Mouse (Mus musculus): ENCODE measurements around the gene Ccdc85a. TPM values are rescaled to one million over a fixed set of nuclear protein-coding genes. Genes with fewer than 3 reads are reported as not detected.
"Not testable (repeated sequence)": the region's sequence is repeated elsewhere in the genome, so short reads cannot be mapped to it uniquely, and the experiment has no call there.

The Ccdc85a gene
- polyA plus RNA-seq, 1 experiment from 2014 or later, result 1.7 TPM

GRCm38 (mm10) chr11:28374636-28375035 is 209.5 kb downstream of the Ccdc85a start:
- H3K27ac ChIP-seq, result no peak overlapping the region
- no peaks in the 10 kb centered on the region for H3K27me3 ChIP-seq (ENCODE audit: insufficient read depth, low read length)
- no peaks in the 10 kb centered on the region for H3K36me3 ChIP-seq (ENCODE audit: insufficient read depth, low read length)
- H3K9ac ChIP-seq (ENCODE audit: low read depth, low read length), result no peak overlapping the region
- no peaks in the 10 kb centered on the region for H3K9me3 ChIP-seq (replicated peaks; ENCODE audit: low read length)
- no peak overlapping the region for H3K4me3 ChIP-seq (replicated peaks; ENCODE audit: low read depth, low read length)
- no peak for ATAC-seq (replicated peaks; ENCODE audit: low FRiP score, low read depth)
- H3K4me2 ChIP-seq (ENCODE audit: low read length), result no peak overlapping the region
- no peak for TF ChIP-seq CTCF (IDR thresholded peaks at IDR 0.05; ENCODE audit: low read depth)
- H3K4me1 ChIP-seq (replicated peaks; ENCODE audit: insufficient read depth, low read length), result no peaks in the 10 kb centered on the region
- no peak for DNase-seq (ENCODE audit: low spot score)

- not testable (repeated sequence) for ATAC-seq (replicated peaks; ENCODE audit: low FRiP score, low read depth); H3K4me1 ChIP-seq (replicated peaks; ENCODE audit: insufficient read depth, low read length)
- WGBS, result 62% methylated on average over 5 of the region's 5 CpGs
These were observed 212.7 kb downstream of the Ccdc85a start for GRCm38 (mm10) chr11:28371381-28371780.

GRCm38 (mm10) chr11:28365929-28366244 is 218.2 kb downstream of the Ccdc85a start:
- no peaks in the 10 kb centered on the region for H3K9me3 ChIP-seq (replicated peaks; ENCODE audit: low read length)
- 69% methylated on average over 2 of the region's 2 CpGs for WGBS
- no peaks in the 10 kb centered on the region for H3K4me1 ChIP-seq (replicated peaks; ENCODE audit: insufficient read depth, low read length)
- H3K4me3 ChIP-seq (replicated peaks; ENCODE audit: low read depth, low read length), result no peak overlapping the region
- ATAC-seq (replicated peaks; ENCODE audit: low FRiP score, low read depth) (0 out of 2 replicates have a peak, but pooled peaks have one; percentile 2), DNase-seq (ENCODE audit: low spot score) (no peak)
- TF ChIP-seq CTCF (IDR thresholded peaks at IDR 0.05; ENCODE audit: low read depth), result no peak
- H3K27me3 ChIP-seq (ENCODE audit: insufficient read depth, low read length), result no peaks in the 10 kb centered on the region
- H3K4me2 ChIP-seq (ENCODE audit: low read length), result peak overlapping the region; percentile 60
- H3K36me3 ChIP-seq (ENCODE audit: insufficient read depth, low read length), result no peaks in the 10 kb centered on the region
- no peak overlapping the region for H3K9ac ChIP-seq (ENCODE audit: low read depth, low read length)
- H3K27ac ChIP-seq, result no peak overlapping the region

More at GRCm38 (mm10) chr11:28371381-28371780, 212.7 kb downstream of the Ccdc85a start:
- H3K27ac ChIP-seq; H3K4me3 ChIP-seq (replicated peaks; ENCODE audit: low read depth, low read length); H3K9me3 ChIP-seq (replicated peaks; ENCODE audit: low read length); H3K9ac ChIP-seq (ENCODE audit: low read depth, low read length); H3K36me3 ChIP-seq (ENCODE audit: insufficient read depth, low read length); DNase-seq (ENCODE audit: low spot score); H3K27me3 ChIP-seq (ENCODE audit: insufficient read depth, low read length); H3K4me2 ChIP-seq (ENCODE audit: low read length): not testable (repeated sequence)

GRCm38 (mm10) chr11:28365209-28365928 is 218.8 kb downstream of the Ccdc85a start:
- ATAC-seq (replicated peaks; ENCODE audit: low FRiP score, low read depth), result peak; percentile 90
- H3K36me3 ChIP-seq (ENCODE audit: insufficient read depth, low read length), result no peaks in the 10 kb centered on the region

GRCm38 (mm10) chr11:28343465-28343864 is 240.7 kb downstream of the Ccdc85a start:
- H3K4me1 ChIP-seq (replicated peaks; ENCODE audit: insufficient read depth, low read length), result no peaks in the 10 kb centered on the region
- no peak overlapping the region for H3K4me2 ChIP-seq (ENCODE audit: low read length)
- H3K9ac ChIP-seq (ENCODE audit: low read depth, low read length), result no peak overlapping the region
- no peaks in the 10 kb centered on the region for H3K9me3 ChIP-seq (replicated peaks; ENCODE audit: low read length)
- no peak for DNase-seq (ENCODE audit: low spot score)
- TF ChIP-seq CTCF (IDR thresholded peaks at IDR 0.05; ENCODE audit: low read depth), result no peak
- WGBS, result 93% methylated on average over 2 of the region's 2 CpGs
- no peaks in the 10 kb centered on the region for H3K36me3 ChIP-seq (ENCODE audit: insufficient read depth, low read length)
- no peaks in the 10 kb centered on the region for H3K27me3 ChIP-seq (ENCODE audit: insufficient read depth, low read length)
- ATAC-seq (replicated peaks; ENCODE audit: low FRiP score, low read depth), result no peak
- H3K27ac ChIP-seq, result no peak overlapping the region
- no peak overlapping the region for H3K4me3 ChIP-seq (replicated peaks; ENCODE audit: low read depth, low read length)

More at GRCm38 (mm10) chr11:28365209-28365928, 218.8 kb downstream of the Ccdc85a start:
- H3K27ac ChIP-seq, result no peak overlapping the region
- peak; percentile 86 for DNase-seq (ENCODE audit: low spot score)
- H3K4me1 ChIP-seq (replicated peaks; ENCODE audit: insufficient read depth, low read length), result no peaks in the 10 kb centered on the region
- TF ChIP-seq CTCF (IDR thresholded peaks at IDR 0.05; ENCODE audit: low read depth), result no peak
- 11% methylated on average over 26 of the region's 26 CpGs for WGBS
- no peaks in the 10 kb centered on the region for H3K9me3 ChIP-seq (replicated peaks; ENCODE audit: low read length)
- peak overlapping the region; percentile 60 for H3K4me2 ChIP-seq (ENCODE audit: low read length)
- H3K4me3 ChIP-seq (replicated peaks; ENCODE audit: low read depth, low read length), result peak overlapping the region; percentile 27
- peak overlapping the region; percentile 52; the same call in 1 of the 2 replicates for H3K9ac ChIP-seq (ENCODE audit: low read depth, low read length)
- H3K27me3 ChIP-seq (ENCODE audit: insufficient read depth, low read length), result no peaks in the 10 kb centered on the region

- H3K36me3 ChIP-seq (ENCODE audit: insufficient read depth, low read length), result no peaks in the 10 kb centered on the region
- no peaks in the 10 kb centered on the region for H3K9me3 ChIP-seq (replicated peaks; ENCODE audit: low read length)
- peak; percentile 39; the same call in 1 of the 2 replicates for TF ChIP-seq CTCF (IDR thresholded peaks at IDR 0.05; ENCODE audit: low read depth)
- no peak for ATAC-seq (replicated peaks; ENCODE audit: low FRiP score, low read depth)
- WGBS, result 63% methylated on average over 5 of the region's 5 CpGs
- no peak overlapping the region for H3K27ac ChIP-seq
- H3K4me2 ChIP-seq (ENCODE audit: low read length), result no peak overlapping the region
- H3K27me3 ChIP-seq (ENCODE audit: insufficient read depth, low read length), result no peaks in the 10 kb centered on the region
- DNase-seq (ENCODE audit: low spot score), result no peak
- H3K9ac ChIP-seq (ENCODE audit: low read depth, low read length), result no peak overlapping the region
- H3K4me1 ChIP-seq (replicated peaks; ENCODE audit: insufficient read depth, low read length), result no peaks in the 10 kb centered on the region
- no peak overlapping the region for H3K4me3 ChIP-seq (replicated peaks; ENCODE audit: low read depth, low read length)
These were observed 242.2 kb downstream of the Ccdc85a start for GRCm38 (mm10) chr11:28341887-28342286.

GRCm38 (mm10) chr11:28339224-28340150 is 244.6 kb downstream of the Ccdc85a start, which contains the start of gene Gm6685:
Gene Gm6685 (minus strand): TSS chr11:28339867.
- WGBS, result 95% methylated on average over 37 of the region's 45 CpGs
- not testable (repeated sequence) for H3K4me2 ChIP-seq (ENCODE audit: low read length)

More at GRCm38 (mm10) chr11:28339224-28340150, 244.6 kb downstream of the Ccdc85a start, which contains the start of gene Gm6685:
- not testable (repeated sequence) for H3K9me3 ChIP-seq (replicated peaks; ENCODE audit: low read length); H3K4me1 ChIP-seq (replicated peaks; ENCODE audit: insufficient read depth, low read length); H3K27ac ChIP-seq; ATAC-seq (replicated peaks; ENCODE audit: low FRiP score, low read depth); H3K9ac ChIP-seq (ENCODE audit: low read depth, low read length); H3K36me3 ChIP-seq (ENCODE audit: insufficient read depth, low read length); H3K27me3 ChIP-seq (ENCODE audit: insufficient read depth, low read length); DNase-seq (ENCODE audit: low spot score); H3K4me3 ChIP-seq (replicated peaks; ENCODE audit: low read depth, low read length)

All from kidney, postnatal 0 days (tissue).